ENCODE assay signal across 45 mouse cellular contexts in genomic region chr2:110586692-110587091, GRCm38 (mm10). TPM values are rescaled to one million over a fixed set of nuclear protein-coding genes. Genes with fewer than 3 reads are reported as not detected.
"Had no signal": no experiment of that assay in that cellular context is flagged by ENCODE, and none has a peak within 500 bp of the region (broad histone marks: within the 10 kb centered on the region; RNA-seq: fewer than 3 reads in every experiment).

No protein-coding gene starts in this region.

- H3K4me2 ChIP-seq: limb, embryonic 12.5 days; limb, embryonic 13.5 days; limb, embryonic 15.5 days; liver, embryonic 11.5 days; liver, embryonic 12.5 days; liver, embryonic 13.5 days; liver, embryonic 15.5 days; lung, embryonic 14.5 days; lung, embryonic 15.5 days; midbrain, embryonic 11.5 days; midbrain, embryonic 12.5 days; midbrain, embryonic 13.5 days; midbrain, embryonic 15.5 days had no signal

- H3K4me3 ChIP-seq: limb, embryonic 10.5 days; limb, embryonic 12.5 days; limb, embryonic 13.5 days; limb, embryonic 15.5 days; liver, embryonic 12.5 days; liver, embryonic 13.5 days; liver, embryonic 15.5 days; lung, embryonic 15.5 days; megakaryocyte, embryonic 14.5 days; midbrain, embryonic 10.5 days; midbrain, embryonic 12.5 days; midbrain, embryonic 13.5 days; midbrain, embryonic 15.5 days; myocyte had no signal

- DNase-seq: left cerebral cortex, postnatal 4 days; liver; liver, embryonic 13.5 days; liver, postnatal 0 days; lung, adult 18-20 months; lung, adult 2 months; lung, postnatal 10 days; lung, postnatal 14 days; lung, postnatal 36 days; lung, postnatal 4 days; midbrain, embryonic 14.5 days had no signal

- H3K4me1 ChIP-seq: limb, embryonic 10.5 days; limb, embryonic 12.5 days; limb, embryonic 13.5 days; limb, embryonic 15.5 days; liver, embryonic 12.5 days; liver, embryonic 13.5 days; liver, embryonic 15.5 days; lung, embryonic 15.5 days; megakaryocyte, embryonic 14.5 days; midbrain, embryonic 10.5 days; midbrain, embryonic 12.5 days; midbrain, embryonic 13.5 days; midbrain, embryonic 15.5 days had no signal

- ATAC-seq: liver, embryonic 12.5 days; liver, postnatal 0 days; lung, postnatal 0 days; midbrain, embryonic 13.5 days; midbrain, embryonic 15.5 days; midbrain, embryonic 16.5 days had no signal

- H3K36me3 ChIP-seq: limb, embryonic 10.5 days; limb, embryonic 12.5 days; limb, embryonic 13.5 days; limb, embryonic 15.5 days; liver, embryonic 12.5 days; liver, embryonic 13.5 days; liver, embryonic 15.5 days; lung, embryonic 15.5 days; midbrain, embryonic 10.5 days; midbrain, embryonic 12.5 days; midbrain, embryonic 13.5 days; midbrain, embryonic 15.5 days had no signal

- H3K9ac ChIP-seq: limb, embryonic 12.5 days; limb, embryonic 13.5 days; limb, embryonic 15.5 days; liver, embryonic 12.5 days; liver, embryonic 13.5 days; liver, embryonic 14.5 days; liver, embryonic 15.5 days; liver, postnatal 0 days; lung, embryonic 14.5 days; lung, embryonic 15.5 days; midbrain, embryonic 12.5 days; midbrain, embryonic 13.5 days; midbrain, embryonic 15.5 days had no signal

- H3K27ac ChIP-seq: limb, embryonic 10.5 days; limb, embryonic 12.5 days; limb, embryonic 13.5 days; limb, embryonic 15.5 days; liver, embryonic 12.5 days; liver, embryonic 13.5 days; liver, embryonic 14.5 days; liver, embryonic 15.5 days; lung, embryonic 15.5 days; macrophage; midbrain, embryonic 10.5 days; midbrain, embryonic 12.5 days; midbrain, embryonic 13.5 days; midbrain, embryonic 15.5 days had no signal

- H3K27me3 ChIP-seq: limb, embryonic 12.5 days; limb, embryonic 13.5 days; limb, embryonic 15.5 days; liver, embryonic 12.5 days; liver, embryonic 13.5 days; liver, embryonic 15.5 days; lung, embryonic 15.5 days; megakaryocyte, embryonic 14.5 days; midbrain, embryonic 12.5 days; midbrain, embryonic 13.5 days; midbrain, embryonic 15.5 days had no signal

- H3K9me3 ChIP-seq: limb, embryonic 10.5 days; limb, embryonic 12.5 days; limb, embryonic 13.5 days; limb, embryonic 15.5 days; liver, embryonic 12.5 days; liver, embryonic 13.5 days; liver, embryonic 15.5 days; lung, embryonic 15.5 days; midbrain, embryonic 10.5 days; midbrain, embryonic 12.5 days; midbrain, embryonic 13.5 days; midbrain, embryonic 15.5 days had no signal

RNA-seq across cellular contexts. Expression of gene Slc5a12, which starts 10.4 kb away (rescaled TPM):
- total RNA-seq: left cerebral cortex, postnatal 10 days; left cerebral cortex, postnatal 14 days; left cerebral cortex, postnatal 25 days; left cerebral cortex, postnatal 36 days; left cerebral cortex, postnatal 4 days; liver, adult 2 months; megakaryocyte progenitor cell, adult 5-6 weeks; megakaryocyte, adult 5-6 weeks; megakaryocyte-erythroid progenitor cell, adult 5-6 weeks; midbrain, postnatal 0 days; monocyte, adult 5-6 weeks had no signal
- polyA plus RNA-seq: limb, embryonic 11.5 days; limb, embryonic 12.5 days; limb, embryonic 13.5 days; limb, embryonic 15.5 days; liver, adult 2 months; liver, embryonic 11.5 days; liver, embryonic 12.5 days; liver, embryonic 13.5 days; liver, embryonic 14.5 days; liver, embryonic 15.5 days; liver, embryonic 16.5 days; liver, postnatal 0 days; lung, embryonic 14.5 days; lung, embryonic 15.5 days; lung, embryonic 16.5 days; lung, postnatal 0 days; macrophage; midbrain, embryonic 10.5 days; midbrain, embryonic 11.5 days; midbrain, embryonic 12.5 days; midbrain, embryonic 13.5 days; midbrain, embryonic 14.5 days; midbrain, embryonic 15.5 days; midbrain, embryonic 16.5 days; midbrain, postnatal 0 days; myocyte; neural tube, embryonic 11.5 days had no signal
